Mouse (Mus musculus): ENCODE data around the gene Prkar1a. TPM values are rescaled to one million over a fixed set of nuclear protein-coding genes. Genes with fewer than 3 reads are reported as not detected.

Gene Prkar1a
- polyA plus RNA-seq, 1 experiment from 2014 or later, result 506 TPM

GRCm38 (mm10) chr11:109629021-109629521 lies 20.1 kb upstream of the Prkar1a start:
- Histone ChIP-seq H3K4me1 (ENCODE audit: control insufficient read depth, insufficient read depth, low read length) (no peaks in the 10 kb centered on the region), H3K27me3 (ENCODE audit: control insufficient read depth, insufficient read depth, low read length) (no peaks in the 10 kb centered on the region), H3K36me3 (ENCODE audit: control insufficient read depth, insufficient read depth, low read length) (no peaks in the 10 kb centered on the region), H3K4me3 (ENCODE audit: low read depth, low read length) (no peak overlapping the region), H3K4me2 (ENCODE audit: low read depth, low read length) (no peak overlapping the region), H3K9ac (replicated peaks; ENCODE audit: low read depth, low read length) (no peak overlapping the region), H3K9me3 (ENCODE audit: control insufficient read depth, low read length) (no peaks in the 10 kb centered on the region), H3K27ac (ENCODE audit: low read depth, low read length) (no peak overlapping the region)
- 83% methylated on average over 10 of the region's 10 CpGs for WGBS
- no peak for ATAC-seq (ENCODE audit: low read depth)

GRCm38 (mm10) chr11:109634928-109635327 lies 14.3 kb upstream of the Prkar1a start:
- Histone ChIP-seq H3K9me3 (ENCODE audit: control insufficient read depth, low read length) (no peaks in the 10 kb centered on the region), H3K27me3 (ENCODE audit: control insufficient read depth, insufficient read depth, low read length) (no peaks in the 10 kb centered on the region), H3K27ac (ENCODE audit: low read depth, low read length) (no peak overlapping the region), H3K4me1 (ENCODE audit: control insufficient read depth, insufficient read depth, low read length) (no peaks in the 10 kb centered on the region), H3K4me2 (ENCODE audit: low read depth, low read length) (no peak overlapping the region), H3K4me3 (ENCODE audit: low read depth, low read length) (no peak overlapping the region), H3K36me3 (ENCODE audit: control insufficient read depth, insufficient read depth, low read length) (no peaks in the 10 kb centered on the region), H3K9ac (replicated peaks; ENCODE audit: low read depth, low read length) (no peak overlapping the region)
- WGBS, result 84% methylated on average over 9 of the region's 9 CpGs
- ATAC-seq (ENCODE audit: low read depth), result no peak

DNA sequence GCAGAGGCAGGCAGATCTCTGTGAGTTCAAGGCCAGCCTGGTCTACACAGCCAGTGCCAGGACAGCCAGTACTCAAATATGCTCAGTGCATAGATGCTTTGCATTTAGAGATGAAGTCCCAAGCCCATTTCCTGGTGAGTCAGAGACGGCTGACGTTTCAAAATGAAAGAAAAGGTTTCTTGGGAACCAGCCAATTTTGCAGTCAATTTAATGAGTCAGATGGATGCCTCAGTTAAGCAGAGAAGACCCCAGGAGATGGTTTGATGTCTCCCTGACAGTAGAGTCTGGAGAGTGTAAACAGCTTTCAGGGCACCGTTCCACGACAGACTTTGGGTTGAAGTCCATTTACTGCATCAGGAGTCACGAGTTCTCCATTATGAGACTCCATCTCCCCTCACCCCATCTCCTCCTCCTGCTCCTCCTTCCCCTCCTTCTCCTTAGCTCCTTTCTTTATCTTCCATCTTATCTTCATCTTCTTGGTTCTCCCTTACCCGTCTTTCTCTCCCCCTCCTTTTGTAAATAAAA lies 13.3 kb upstream of the Prkar1a start:
- Histone ChIP-seq H3K4me2 (ENCODE audit: low read depth, low read length) (no peak overlapping the region), H3K27ac (ENCODE audit: low read depth, low read length) (no peak overlapping the region), H3K27me3 (ENCODE audit: control insufficient read depth, insufficient read depth, low read length) (no peaks in the 10 kb centered on the region), H3K4me3 (ENCODE audit: low read depth, low read length) (no peak overlapping the region), H3K36me3 (ENCODE audit: control insufficient read depth, insufficient read depth, low read length) (no peaks in the 10 kb centered on the region), H3K4me1 (ENCODE audit: control insufficient read depth, insufficient read depth, low read length) (no peaks in the 10 kb centered on the region), H3K9ac (replicated peaks; ENCODE audit: low read depth, low read length) (no peak overlapping the region), H3K9me3 (ENCODE audit: control insufficient read depth, low read length) (no peaks in the 10 kb centered on the region)
- WGBS, result 73% methylated on average over 6 of the region's 6 CpGs
- no peak for ATAC-seq (ENCODE audit: low read depth)

DNA sequence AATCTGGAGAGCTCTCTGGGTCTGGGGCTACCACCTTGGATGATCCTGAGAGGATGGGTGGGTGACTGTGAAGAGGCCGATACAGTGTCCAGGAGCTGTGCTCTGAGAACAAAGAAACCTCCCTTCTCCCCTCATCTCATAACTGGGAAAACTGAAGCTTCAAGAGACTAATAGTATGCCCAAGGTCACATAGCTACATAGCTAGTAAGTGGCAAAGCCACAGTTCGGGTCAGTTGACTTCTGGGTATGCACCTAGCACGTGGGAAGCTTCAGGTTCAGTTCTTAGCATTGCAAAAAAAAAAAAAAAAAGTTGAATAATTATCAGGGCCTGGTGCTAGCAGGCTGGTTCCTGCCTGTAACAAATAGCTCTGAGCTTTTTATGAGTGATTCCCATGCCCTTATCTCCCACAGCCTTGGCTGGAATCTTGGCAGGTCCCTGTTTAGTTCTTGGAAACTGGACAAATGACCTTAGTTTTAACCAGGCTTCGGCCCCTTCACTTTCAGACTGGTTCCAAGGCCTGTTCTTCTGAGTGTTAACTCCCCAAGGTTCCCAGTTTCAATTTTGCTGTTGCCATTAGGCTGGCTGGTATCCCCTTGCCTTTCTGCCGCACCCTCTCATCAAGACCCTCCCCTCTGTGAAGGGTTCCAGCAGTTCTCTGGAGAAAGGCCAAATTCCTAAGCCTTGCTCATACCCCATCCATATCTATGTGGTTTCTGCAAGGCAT lies 7.5 kb upstream of the Prkar1a start:
- Histone ChIP-seq H3K27me3 (ENCODE audit: control insufficient read depth, insufficient read depth, low read length) (no peaks in the 10 kb centered on the region), H3K4me1 (ENCODE audit: control insufficient read depth, insufficient read depth, low read length) (no peaks in the 10 kb centered on the region), H3K36me3 (ENCODE audit: control insufficient read depth, insufficient read depth, low read length) (no peaks in the 10 kb centered on the region), H3K27ac (ENCODE audit: low read depth, low read length) (no peak overlapping the region), H3K4me2 (ENCODE audit: low read depth, low read length) (no peak overlapping the region), H3K9me3 (ENCODE audit: control insufficient read depth, low read length) (no peaks in the 10 kb centered on the region), H3K9ac (replicated peaks; ENCODE audit: low read depth, low read length) (no peak overlapping the region), H3K4me3 (ENCODE audit: low read depth, low read length) (no peak overlapping the region)
- 86% methylated on average over 5 of the region's 5 CpGs for WGBS
- ATAC-seq (ENCODE audit: low read depth), result no peak

DNA sequence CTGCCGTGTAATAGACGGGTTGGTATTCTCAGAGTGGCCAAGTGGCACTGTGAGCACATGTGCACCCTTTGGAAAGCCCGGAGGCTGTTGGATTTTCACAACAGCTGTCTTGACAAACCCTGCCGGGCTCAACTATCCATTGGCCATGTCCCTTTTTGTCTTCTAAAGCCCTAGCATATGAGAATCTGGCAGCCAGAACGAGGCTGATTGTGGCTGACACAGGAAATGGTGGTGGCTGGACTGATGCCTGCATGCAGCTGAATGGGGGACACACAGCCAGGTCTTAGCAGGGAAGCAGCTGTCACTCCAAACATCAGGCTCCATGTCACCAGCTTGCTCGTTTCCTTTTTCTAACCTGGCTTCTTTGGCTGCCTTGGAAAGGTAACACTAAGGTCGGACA lies 695 bp upstream of the Prkar1a start:
- Histone ChIP-seq H3K4me2 (ENCODE audit: low read depth, low read length) (peak overlapping the region; percentile 46), H3K4me3 (ENCODE audit: low read depth, low read length) (no peak overlapping the region), H3K9ac (replicated peaks; ENCODE audit: low read depth, low read length) (no peak overlapping the region), H3K9me3 (ENCODE audit: control insufficient read depth, low read length) (no peaks in the 10 kb centered on the region), H3K27me3 (ENCODE audit: control insufficient read depth, insufficient read depth, low read length) (no peaks in the 10 kb centered on the region), H3K36me3 (ENCODE audit: control insufficient read depth, insufficient read depth, low read length) (0 out of 2 replicates have a peak, but pooled peaks cover 3% of the 10 kb centered on the region), H3K27ac (ENCODE audit: low read depth, low read length) (peak overlapping the region; percentile 97), H3K4me1 (ENCODE audit: control insufficient read depth, insufficient read depth, low read length) (peaks cover 22% of the 10 kb centered on the region)
- 35% methylated on average over 7 of the region's 7 CpGs for WGBS
- no peak for ATAC-seq (ENCODE audit: low read depth)

DNA sequence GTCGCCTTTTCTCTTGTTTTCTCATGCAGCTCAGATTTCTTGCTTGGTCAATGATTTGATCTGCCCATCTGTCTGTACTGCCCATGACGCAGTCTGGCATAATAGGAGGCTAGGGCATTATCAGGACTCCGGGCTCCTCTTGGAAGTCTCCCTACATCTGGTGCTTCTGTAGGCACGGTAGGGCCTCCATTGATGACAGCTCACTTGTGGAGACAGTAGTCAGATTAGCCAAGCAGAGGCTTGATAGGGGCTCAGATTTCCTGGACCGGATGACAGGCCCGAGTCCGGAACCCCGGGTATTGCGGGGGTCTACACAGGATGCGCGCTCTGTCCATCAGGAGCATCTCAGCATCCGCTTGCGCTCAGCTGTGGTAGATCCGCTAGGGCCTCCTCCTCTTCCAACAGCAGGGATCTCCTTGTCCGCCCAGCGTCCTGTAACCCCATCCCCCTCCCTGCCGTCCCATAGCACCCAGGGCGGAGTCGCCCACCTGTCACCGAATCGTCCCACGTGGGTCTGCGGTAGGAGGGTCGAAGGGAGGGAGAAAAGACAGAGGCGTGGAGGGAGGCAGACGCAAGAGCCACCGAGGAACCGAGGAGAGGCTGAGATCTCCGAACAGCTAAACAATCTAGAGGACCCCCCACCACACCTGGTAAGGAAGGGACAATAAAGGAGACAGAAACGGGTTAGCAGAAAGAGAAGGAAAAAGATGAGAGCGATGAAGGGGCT lies 933 bp downstream of the Prkar1a start:
- ATAC-seq (ENCODE audit: low read depth), result peak; percentile 82
- H3K36me3 ChIP-seq (ENCODE audit: control insufficient read depth, insufficient read depth, low read length), result peaks cover 8% of the 10 kb centered on the region
- WGBS, result 2% methylated on average over 31 of the region's 31 CpGs

DNA sequence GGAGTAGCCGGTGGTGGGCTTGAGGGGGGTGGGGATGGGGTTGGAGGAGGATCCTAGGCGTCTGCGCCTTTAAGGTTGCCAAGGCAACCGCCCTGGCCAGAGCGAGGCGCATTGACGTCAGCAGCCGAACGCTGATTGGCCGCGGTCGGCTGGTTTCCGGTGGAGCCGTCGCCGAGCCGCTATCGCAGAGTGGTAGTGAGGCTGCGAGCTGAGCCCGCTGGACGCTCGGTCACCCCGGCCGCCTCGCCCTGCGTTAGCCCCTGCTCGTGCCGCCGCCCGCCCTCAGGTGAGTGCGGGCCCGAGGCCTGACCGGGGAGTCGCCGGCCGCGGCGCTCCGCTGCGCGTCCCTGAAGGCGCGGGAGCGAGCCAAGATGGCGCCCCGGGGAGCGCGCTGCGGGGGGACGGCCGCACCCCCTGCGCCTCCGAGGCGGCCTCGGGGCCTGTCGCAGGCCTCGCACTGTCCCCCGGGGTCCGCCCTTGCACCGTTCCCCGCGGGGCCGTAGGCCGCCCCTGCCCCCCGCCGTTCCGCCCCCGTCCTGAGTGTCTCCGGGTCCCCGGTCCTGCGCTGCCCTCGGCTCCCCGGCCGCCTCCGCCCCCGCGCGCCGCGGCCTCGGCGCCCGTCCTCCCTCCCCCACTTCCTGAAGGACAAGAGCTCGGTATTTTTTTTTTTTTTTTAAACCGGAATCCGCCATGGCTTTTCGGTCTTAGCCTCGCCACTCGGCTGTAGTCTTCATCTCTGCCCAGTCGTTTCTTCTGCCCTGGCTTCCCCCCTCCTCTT lies 1.8 kb downstream of the Prkar1a start:
- H3K4me2 ChIP-seq (ENCODE audit: low read depth, low read length), result peak overlapping the region; percentile 92
- peaks cover 8% of the 10 kb centered on the region for H3K36me3 ChIP-seq (ENCODE audit: control insufficient read depth, insufficient read depth, low read length)
- H3K4me3 ChIP-seq (ENCODE audit: low read depth, low read length), result peak overlapping the region; percentile 93
- no peaks in the 10 kb centered on the region for H3K27me3 ChIP-seq (ENCODE audit: control insufficient read depth, insufficient read depth, low read length)
- under 1% methylated on average over 45 of the region's 90 CpGs for WGBS
- peaks cover 26% of the 10 kb centered on the region for H3K4me1 ChIP-seq (ENCODE audit: control insufficient read depth, insufficient read depth, low read length)
- H3K9me3 ChIP-seq (ENCODE audit: control insufficient read depth, low read length), result no peaks in the 10 kb centered on the region
- peak overlapping the region; percentile 93 for H3K9ac ChIP-seq (replicated peaks; ENCODE audit: low read depth, low read length)
- peak overlapping the region; percentile 97 for H3K27ac ChIP-seq (ENCODE audit: low read depth, low read length)
- ATAC-seq (ENCODE audit: low read depth), result peak; percentile 96

More for the DNA sequence above, 933 bp downstream of the Prkar1a start:
- peak overlapping the region; percentile 97 for H3K27ac ChIP-seq (ENCODE audit: low read depth, low read length)
- peak overlapping the region; percentile 46 for H3K4me2 ChIP-seq (ENCODE audit: low read depth, low read length)
- peak overlapping the region; percentile 93 for H3K9ac ChIP-seq (replicated peaks; ENCODE audit: low read depth, low read length)
- peaks cover 26% of the 10 kb centered on the region for H3K4me1 ChIP-seq (ENCODE audit: control insufficient read depth, insufficient read depth, low read length)
- H3K27me3 ChIP-seq (ENCODE audit: control insufficient read depth, insufficient read depth, low read length), result no peaks in the 10 kb centered on the region
- peak overlapping the region; percentile 93 for H3K4me3 ChIP-seq (ENCODE audit: low read depth, low read length)
- H3K9me3 ChIP-seq (ENCODE audit: control insufficient read depth, low read length), result no peaks in the 10 kb centered on the region

DNA sequence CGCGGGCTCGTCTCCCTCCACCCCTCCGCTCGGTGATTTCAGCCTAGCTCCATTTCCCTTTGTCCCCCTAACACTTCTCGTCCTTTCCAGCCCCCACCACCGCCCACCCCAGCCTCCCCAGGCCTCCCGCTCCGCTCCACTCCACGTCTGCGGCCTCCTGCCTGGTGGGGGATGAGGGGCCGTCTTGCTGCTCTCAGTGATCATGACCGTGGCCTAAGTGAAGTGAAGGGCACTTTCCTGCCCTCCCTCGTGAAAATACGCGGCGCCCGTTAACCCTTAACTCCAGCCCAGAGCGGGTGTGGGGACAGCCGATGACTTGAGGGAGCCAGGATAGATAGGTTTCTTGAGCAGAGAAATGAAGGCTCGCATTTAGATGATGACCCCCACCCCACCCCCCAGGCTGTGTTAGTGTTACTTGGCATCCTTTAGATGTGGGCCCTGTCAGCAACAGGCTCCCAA lies 2.4 kb downstream of the Prkar1a start:
- peak overlapping the region; percentile 92 for H3K4me2 ChIP-seq (ENCODE audit: low read depth, low read length)
- WGBS, result under 1% methylated on average over 21 of the region's 21 CpGs

More for the DNA sequence above, 2.4 kb downstream of the Prkar1a start:
- Histone ChIP-seq H3K27me3 (ENCODE audit: control insufficient read depth, insufficient read depth, low read length) (no peaks in the 10 kb centered on the region), H3K4me1 (ENCODE audit: control insufficient read depth, insufficient read depth, low read length) (peaks cover 26% of the 10 kb centered on the region), H3K36me3 (ENCODE audit: control insufficient read depth, insufficient read depth, low read length) (peaks cover 13% of the 10 kb centered on the region), H3K27ac (ENCODE audit: low read depth, low read length) (peak overlapping the region; percentile 97), H3K9ac (replicated peaks; ENCODE audit: low read depth, low read length) (peak overlapping the region; percentile 93), H3K4me3 (ENCODE audit: low read depth, low read length) (peak overlapping the region; percentile 93), H3K9me3 (ENCODE audit: control insufficient read depth, low read length) (no peaks in the 10 kb centered on the region)
- no peak for ATAC-seq (ENCODE audit: low read depth)
